Mouse (Mus musculus): ENCODE results near the gene Gm15737.

DNA sequence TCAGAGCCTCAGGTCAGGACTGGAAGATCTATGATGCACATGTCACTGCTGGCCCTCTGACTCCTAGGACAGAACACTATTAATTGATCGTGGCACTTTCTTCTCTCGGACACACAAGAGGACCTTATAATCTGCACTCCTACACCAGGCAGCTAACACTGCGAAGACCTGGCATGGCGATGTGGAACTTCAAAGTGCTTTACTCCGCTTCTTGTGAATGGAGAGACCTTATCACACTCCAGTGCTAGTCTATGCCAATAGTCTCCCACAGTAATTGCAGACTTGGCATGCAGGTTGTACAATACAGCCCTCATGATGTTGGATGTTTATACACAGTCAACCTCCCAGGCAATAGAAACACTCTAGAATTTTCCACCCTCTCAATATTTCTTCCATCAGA lies 9.6 kb downstream of the Gm15737 start:
- TF ChIP-seq CTCF (IDR thresholded peaks at IDR 0.05; ENCODE audit: borderline replicate concordance, extremely low read depth, insufficient read depth, insufficient read length) (no peak), POLR2A (IDR thresholded peaks at IDR 0.05; ENCODE audit: borderline replicate concordance, extremely low read depth, insufficient read depth, insufficient read length, poor library complexity, severe bottlenecking) (no peak)
